Mouse (Mus musculus) layer of hippocampus, postnatal 10 days (tissue): ENCODE measurements around the gene Endou. TPM values are rescaled to one million over a fixed set of nuclear protein-coding genes. Genes with fewer than 3 reads are reported as not detected.
"Not testable (repeated sequence)": the region's sequence is repeated elsewhere in the genome, so short reads cannot be mapped to it uniquely, and the experiment has no call there.

ENCODE experiments used
- DNase-seq, 2 experiments: peaks; one replicate each; pipeline ENCODE4 v3.0.0; 2021; ENCODE audit warnings: low spot score in 2 of 2
- total RNA-seq, 2 experiments: library from RNA; stranded (reverse); gene quantifications; 2 replicates each; pipeline ENCODE4 v1.2.3; 2021

Endou gene
- total RNA-seq, 2 experiments from 2014 or later: 0.62 to 0.73 TPM

DNA sequence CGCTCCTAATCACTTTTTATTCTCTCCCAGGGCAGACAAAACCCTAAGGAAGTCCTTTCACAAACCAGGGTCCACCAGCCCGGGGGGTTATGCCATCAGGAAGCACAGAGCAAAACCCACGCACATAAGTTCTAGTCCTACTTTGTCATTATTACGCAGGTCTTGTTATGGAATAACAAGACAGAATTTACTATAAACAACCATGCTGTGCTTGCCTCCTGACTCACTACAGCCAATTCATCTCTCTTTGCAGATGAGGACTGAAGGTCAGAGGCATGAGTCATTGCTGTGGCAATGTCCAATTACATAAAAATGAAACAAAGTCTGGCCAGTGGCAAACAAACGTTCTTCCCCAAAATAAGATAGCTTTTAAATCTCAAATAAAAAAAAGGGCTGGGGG lies 37.7 kb downstream of the Endou start:
- no peak for DNase-seq

DNA sequence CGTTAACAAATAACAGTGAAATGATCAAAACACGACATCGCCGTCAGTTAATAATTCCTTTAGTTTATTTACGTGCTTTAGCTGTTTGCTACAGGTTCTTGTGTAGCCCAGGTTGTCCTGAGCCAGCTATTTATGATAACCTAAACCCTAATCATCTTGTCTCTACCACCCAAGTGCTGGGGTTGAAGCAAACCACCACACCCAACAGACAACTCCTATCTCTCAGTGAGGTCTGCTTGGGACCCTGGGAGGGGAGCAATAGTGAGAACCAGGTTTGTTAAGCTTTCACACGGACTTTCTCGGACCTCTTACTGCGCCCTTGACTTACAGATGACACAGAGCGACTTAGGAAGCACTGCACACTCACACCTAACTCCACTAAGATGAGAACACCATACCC lies 47.0 kb downstream of the Endou start:
- no peak for DNase-seq

DNA sequence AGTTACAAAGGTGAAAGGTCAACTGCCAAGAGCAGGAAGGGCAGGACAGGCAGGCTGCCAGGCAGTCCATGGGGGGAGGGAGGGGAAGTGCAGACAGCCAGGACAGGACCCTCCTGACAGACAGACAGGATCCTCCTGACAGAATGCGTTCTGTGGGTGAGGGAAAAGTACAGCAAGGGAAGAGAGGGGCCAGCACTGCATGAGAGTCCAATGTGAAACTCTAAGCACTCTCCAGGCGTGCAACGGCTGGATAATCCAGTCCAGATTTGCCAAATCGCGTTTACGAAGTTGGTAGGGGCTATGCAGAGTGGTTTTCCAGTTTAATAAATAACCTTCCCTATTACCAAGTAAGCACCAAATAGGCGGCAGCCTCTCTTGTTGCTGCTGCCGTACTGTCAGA lies 49.1 kb downstream of the Endou start:
- DNase-seq: no peak

DNA sequence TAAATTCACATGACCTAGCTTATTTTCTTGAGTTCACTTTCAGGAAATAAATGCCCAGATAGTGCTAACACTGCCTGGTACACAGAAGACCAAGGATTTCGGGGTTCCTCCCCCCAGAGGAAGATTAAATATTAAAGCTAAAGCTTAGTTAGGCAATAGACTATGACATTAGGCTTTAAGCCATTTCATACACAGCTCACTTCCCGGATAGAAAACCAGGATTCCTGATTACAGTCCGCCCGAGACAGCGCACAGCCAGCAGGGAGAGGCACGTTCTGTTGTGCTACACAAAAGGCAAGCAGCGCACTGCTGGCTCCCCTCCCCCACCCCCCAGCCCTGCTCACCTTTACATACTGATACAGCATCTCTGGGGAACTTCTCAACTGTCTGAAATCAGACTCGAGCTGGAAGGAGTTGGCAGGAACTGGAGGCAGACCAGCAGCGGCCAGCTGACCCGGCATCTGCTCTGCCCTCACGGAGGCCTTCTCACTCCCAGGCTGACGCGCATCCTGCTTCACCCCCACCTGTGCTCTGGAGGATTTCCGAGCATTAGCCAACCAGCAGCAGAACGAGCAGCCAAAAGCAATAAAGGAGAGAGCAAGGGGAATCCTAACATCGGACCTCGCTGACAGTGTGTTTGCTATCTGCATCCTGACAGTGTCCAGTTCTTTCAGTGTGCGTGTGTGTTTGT lies 51.0 kb downstream of the Endou start:
- no peak for DNase-seq

DNA sequence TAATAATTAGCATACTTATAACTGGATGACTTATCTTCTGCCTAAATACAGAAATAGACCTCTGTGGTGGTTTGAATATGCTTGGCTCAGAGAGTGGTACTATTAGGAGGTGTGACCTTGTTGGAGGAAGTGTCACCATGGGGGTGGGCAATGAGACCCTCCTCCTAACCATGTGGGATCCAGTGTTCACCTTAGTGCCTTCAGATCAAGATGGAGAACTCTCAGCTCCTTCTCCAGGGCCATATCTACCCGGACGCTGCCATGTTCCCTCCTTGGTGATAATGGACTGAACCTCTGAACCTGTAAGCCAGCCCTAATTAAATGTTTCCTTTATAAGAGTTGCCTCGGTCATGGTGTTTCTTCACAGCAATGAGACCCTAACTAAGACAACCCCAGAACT lies 53.8 kb downstream of the Endou start:
- no peak for DNase-seq

DNA sequence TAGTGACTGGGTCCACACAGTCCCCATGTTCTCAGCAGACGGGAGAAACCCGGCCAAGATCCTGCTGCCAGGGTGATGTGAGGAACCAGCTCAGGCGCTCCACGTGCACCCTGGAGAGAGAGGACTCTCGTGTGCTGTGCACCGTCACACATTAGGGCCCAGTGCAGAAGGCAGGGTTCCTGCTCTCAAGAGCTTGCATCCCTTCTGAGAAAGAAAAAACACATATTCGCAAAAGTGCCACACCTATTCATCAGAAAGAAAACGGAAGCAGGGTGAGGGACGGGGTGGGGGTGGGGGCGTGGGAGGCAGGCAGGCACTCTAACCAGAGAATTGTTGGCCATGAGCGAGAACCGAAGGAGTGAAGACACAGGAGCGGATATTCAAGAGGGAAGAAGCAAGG lies 55.2 kb downstream of the Endou start:
- DNase-seq: no peak

DNA sequence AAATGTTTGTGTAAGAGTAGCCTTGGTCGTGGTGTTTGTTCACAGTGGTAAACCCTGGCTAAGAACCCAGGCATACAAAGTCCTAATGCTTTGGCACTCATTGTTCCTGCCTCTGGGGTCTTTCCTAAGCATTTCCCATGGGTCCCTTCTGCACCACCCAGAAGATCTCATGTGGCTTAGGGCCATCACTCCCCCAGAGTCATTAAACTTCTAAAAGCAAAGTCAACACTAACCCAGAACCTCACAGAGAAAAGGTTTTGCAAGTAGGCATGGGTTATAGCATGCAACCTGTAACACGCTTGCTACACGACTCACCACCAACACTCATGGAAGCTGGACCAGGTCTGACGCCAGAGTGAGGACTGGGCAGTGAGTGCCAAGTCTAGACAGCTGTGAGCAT lies 56.7 kb downstream of the Endou start:
- no peak for DNase-seq

DNA sequence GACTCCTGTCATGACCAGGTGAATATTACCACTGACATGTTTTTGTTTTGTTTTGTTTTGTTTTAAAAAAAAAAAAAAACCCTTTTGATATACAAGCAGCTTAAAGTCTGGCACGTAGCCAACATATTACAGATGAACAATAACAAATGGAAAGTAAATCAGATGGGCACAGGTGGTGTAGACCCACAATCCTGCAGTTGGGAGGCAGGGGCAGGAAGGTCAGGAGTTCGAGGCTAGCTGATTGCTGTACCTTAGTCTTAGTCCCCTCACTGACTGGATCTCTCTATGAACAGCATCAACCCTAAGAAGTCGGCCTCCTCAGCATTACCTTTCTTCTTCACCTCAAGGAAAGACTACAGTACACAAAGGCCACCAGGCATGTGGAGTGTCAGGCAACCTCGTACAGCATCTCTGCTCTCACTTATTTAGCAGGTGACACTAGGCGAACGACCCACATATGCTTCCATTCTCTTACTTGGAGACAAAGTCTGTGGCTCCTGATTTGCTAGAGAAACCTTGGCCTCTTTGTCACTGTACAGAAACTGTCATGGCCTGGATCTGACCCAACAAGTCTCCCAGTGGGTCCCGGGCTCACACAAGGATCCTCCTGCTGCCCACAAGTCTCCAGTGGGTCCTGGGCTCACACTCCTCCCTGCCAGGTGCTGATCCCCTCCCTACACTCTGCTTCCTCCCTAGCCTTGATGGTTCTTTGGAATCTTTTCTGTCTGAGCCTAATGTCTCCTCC lies 57.7 kb downstream of the Endou start:
- no peak for DNase-seq

DNA sequence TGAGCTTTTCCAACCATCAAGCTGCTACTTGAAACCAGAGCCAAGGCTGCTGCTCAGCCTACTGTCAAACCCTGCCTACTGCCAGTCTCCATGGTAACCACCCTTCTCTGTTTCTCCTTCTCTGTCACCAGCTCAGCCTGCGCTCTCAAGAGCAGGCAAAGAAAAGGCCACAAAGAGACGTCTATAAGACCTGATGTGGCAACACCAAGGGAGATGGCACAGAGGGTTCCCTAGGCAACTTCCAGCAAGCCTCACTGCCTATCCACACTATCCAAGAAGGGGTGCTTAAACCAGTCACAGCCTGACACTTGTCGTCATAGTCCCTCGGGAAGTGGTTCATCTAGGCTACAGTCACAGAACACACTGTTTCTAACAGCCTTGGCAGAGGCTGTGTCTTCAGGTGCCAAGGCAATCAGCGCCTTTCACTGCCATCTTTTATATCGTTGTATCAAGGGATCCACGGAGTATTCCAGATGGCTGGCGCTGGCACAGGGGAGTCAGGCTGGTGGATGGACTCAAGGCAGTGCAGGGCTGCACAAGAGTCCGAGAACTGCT lies 58.9 kb downstream of the Endou start:
- peak; percentile 70 for DNase-seq

DNA sequence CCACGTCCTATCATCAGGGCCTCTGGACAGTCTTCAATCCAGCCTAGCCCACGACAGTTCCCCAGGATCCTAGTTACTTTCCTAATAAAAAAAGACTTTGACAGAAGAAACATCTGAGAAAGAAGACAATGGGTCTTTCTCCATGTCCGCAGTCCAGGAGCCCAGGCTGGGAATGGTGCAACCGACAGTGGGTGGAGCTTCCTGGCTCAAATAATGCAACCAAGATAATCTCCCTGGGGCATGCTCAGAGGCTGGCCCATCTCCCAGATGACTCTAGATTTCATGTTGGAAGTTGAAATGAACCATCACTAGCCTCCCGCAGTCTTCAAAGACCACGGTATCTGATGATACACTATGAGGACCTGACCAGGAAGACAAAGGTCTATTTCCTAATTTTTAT lies 60.6 kb downstream of the Endou start:
- no peak for DNase-seq

DNA sequence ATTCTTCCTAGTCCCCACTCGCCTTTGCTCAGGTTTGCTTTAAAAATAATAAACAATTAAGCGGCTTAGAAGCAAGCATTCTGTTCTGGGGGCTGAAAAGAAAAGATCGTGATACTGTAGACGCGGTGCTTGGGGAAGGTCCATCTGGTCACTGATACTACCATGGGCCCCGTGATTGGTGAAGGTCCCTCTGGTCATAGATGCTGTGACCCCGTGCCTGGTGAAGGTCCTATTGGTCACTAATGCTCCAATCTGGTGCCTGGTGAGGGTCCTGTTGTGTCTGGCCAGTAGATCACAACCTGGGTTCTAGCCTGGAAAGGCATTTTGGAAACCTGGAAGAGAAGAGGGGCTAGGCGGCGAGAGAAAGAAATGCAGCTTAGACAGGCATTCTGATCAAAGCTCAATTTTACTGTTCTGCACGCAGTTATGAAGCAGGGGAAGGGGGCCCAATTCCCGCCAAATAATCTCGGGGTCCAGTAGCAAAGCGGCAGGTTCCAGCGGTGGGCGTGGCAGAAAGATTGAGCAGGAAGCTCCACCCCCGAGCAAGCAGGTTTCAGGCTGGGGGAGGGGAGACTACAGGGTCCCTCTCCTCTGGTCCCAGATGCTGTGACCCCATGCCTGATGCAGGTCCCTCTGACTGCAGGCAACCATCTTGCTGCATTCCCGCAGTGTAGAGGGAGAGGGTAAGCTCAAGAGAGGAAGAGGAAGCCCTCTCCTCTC lies 62.8 kb downstream of the Endou start:
- not testable (repeated sequence) for DNase-seq

DNA sequence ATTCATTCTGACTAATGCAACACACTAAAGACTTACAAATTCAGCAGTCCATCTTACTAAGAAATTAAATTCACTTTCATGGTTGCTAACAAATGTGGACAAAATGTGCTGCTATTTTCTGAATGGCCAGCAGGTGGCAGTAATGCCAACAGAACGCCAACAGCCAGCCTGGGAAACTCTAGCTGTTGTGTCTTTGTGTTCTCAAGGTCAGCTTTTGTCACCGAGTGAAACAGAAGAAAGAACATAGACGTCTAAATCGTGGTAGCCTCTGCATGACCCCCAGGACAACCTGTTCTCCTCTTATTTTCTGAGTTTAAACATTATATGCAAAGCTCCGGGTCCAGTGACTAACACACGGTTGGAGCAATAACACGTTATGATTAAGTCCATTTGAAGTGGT lies 63.7 kb downstream of the Endou start:
- DNase-seq: peak; percentile 76 to 79

DNA sequence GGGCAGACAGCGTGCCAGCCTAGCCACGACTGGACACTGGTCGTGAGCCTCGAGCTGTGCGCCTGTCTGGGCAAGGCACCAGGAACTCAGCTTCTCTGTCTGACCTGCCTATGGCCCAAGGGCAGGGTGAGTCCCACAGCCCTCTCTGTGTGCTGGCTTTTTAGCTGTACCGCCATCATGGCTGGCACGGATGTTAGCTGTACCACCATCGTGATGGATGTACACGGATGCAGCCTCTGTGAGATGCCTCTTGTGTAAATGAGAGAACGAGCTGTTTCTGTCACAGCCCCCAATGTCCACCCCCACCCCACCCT lies 64.7 kb downstream of the Endou start:
- DNase-seq: no peak

DNA sequence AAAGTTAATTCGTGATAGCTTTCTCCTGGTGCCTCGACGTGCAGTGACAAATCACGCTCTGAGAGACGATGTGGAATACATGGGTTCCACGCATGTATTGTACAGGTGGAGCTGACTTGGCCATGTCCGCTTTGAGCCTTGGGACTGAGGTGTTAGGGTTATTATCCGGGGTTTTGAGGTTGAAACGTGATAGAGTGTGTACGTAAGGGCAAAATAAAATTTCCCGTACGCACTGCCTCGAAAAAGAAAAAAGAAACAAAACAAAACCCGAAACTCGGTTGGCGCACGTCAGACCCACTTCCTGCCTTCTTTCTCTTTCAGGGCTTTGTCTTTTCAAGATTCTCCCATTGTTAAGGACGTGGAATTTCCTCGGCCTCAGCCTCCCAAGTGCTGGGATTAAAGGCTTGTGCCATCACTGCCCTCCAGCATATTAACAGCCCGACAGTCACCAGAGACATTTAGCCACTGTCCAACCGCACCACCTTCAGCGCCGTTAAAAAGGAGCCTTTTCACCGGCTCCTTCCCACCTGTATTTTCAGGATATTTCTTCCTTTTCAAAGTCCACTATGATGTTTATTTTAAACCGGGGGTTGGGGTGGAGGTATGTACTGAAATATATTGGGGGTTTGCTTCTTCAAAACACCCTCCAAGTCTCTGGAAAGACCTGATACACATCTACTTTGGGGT lies 65.2 kb downstream of the Endou start:
- DNase-seq: no peak

DNA sequence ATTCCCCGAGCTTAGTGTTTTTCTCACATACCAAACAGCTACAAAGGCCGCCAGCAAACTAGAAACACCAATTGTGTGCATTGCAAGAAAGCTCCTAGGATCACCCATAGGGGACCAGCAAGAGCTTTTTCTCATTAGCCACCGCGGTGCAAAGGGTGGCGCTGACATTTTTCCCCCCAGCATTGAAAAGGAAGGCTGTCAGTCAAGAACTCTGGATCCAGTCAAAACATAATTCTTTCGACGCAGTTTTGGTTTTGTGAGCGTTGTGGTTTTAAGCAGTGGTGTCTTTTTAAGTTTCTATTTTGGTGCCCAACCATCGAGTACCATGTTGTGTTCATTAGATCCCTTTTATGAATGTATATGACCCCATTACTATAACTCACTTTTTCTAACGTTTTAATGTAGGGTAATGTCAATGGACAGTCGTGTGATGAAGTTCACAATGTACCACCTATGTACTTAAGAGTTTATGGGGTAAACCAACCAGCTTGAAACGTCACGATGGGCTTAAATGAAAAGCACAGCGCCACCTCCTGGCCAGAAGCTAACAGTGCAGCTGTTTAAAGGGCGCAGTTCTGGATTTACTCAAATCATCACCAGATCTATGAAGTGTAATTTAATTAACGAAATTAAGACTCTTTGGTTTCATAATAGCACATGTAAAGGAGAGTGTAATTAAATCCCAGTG lies 66.0 kb downstream of the Endou start:
- DNase-seq: no peak

DNA sequence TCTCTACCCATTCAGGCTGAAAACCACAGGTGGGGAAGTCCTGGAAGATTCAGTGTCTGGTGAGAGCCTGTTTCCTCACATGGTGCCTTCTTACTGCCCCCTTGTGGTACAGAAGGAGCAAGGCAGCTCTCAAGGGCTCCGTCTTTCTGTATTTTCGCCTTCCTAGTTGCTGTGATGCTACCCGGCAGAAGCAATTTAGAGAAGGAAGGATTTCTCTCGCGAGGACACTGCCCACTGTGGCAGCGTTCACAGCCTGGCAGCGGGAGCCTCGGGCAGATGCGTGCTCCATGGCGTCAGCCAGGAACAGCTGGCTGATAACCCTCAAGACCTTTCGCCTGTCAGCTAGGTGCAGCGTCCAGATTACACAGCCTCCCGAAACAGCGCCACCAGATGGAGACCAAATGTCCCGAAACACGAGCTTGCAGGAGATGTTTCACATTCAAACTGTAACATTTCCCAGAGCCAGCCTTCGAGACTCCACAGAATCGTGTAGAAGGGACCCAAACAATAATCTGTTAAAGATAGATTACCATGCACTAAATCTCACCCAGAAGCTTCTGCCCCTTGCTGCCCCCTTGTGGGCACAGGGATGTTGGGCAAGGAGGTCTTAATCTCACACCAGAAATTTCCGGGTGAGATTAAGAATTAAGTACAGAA lies 67.3 kb downstream of the Endou start:
- peak; percentile 78 to 79 for DNase-seq
